ENCODE assay signal across 29 mouse cellular contexts in genomic region chr2:116639935-116640334, GRCm38 (mm10).
A peak's percentile ranks its signal among the peaks of the same experiment; 100 is the strongest.
DNase-seq lines count a peak whose midpoint lies in the region; ATAC-seq lines count a peak whose summit lies in the region.
"Had no signal": no experiment of that assay in that cellular context is flagged by ENCODE, and none has a peak within 500 bp of the region (broad histone marks: within the 10 kb centered on the region; RNA-seq: fewer than 3 reads in every experiment).

No protein-coding gene starts in this region.

- no peak overlapping the region for H3K27ac ChIP-seq in limb, embryonic 10.5 days
- H3K27ac ChIP-seq in limb, embryonic 13.5 days: no peak overlapping the region
- H3K27ac ChIP-seq in midbrain, embryonic 13.5 days: no peak overlapping the region
- no peak overlapping the region for H3K27ac ChIP-seq in heart, embryonic 11.5 days (ENCODE audit: low read depth, low read length)
- H3K27ac ChIP-seq: embryonic facial prominence, embryonic 10.5 days; embryonic facial prominence, embryonic 13.5 days; forebrain, embryonic 12.5 days; forebrain, embryonic 15.5 days; gastrocnemius, adult 2 months; heart, embryonic 15.5 days; hindbrain, embryonic 10.5 days; hindbrain, embryonic 13.5 days had no signal

- peak; percentile 89 for ATAC-seq in limb, embryonic 13.5 days (ENCODE audit: low FRiP score, low read depth)
- no peak for ATAC-seq in midbrain, embryonic 13.5 days
- no peak for ATAC-seq in heart, embryonic 11.5 days (replicated peaks; ENCODE audit: insufficient number of reproducible peaks, low FRiP score, low TSS enrichment)
- ATAC-seq: activated CD4-positive, CD25-positive, alpha-beta regulatory T cell, adult 4 months; forebrain, embryonic 15.5 days; hindbrain, embryonic 16.5 days; inflammation-experienced regulatory T-cells, adult 6 months; intestine, embryonic 16.5 days had no signal

- H3K4me2 ChIP-seq in limb, embryonic 13.5 days (replicated peaks): 0 out of 2 replicates have a peak overlapping the region, but pooled peaks have one; percentile 3
- H3K4me2 ChIP-seq in midbrain, embryonic 13.5 days (replicated peaks): no peak overlapping the region
- no peak overlapping the region for H3K4me2 ChIP-seq in heart, embryonic 11.5 days
- H3K4me2 ChIP-seq: embryonic facial prominence, embryonic 13.5 days; forebrain, embryonic 12.5 days; forebrain, embryonic 15.5 days; heart, embryonic 12.5 days; heart, embryonic 15.5 days; hindbrain, embryonic 13.5 days had no signal

- H3K4me3 ChIP-seq in limb, embryonic 10.5 days: no peak overlapping the region
- H3K4me3 ChIP-seq in limb, embryonic 13.5 days: no peak overlapping the region
- H3K4me3 ChIP-seq in midbrain, embryonic 13.5 days (replicated peaks): no peak overlapping the region
- no peak overlapping the region for H3K4me3 ChIP-seq in heart, embryonic 11.5 days (ENCODE audit: low read depth, low read length)
- H3K4me3 ChIP-seq: embryonic facial prominence, embryonic 10.5 days; embryonic facial prominence, embryonic 13.5 days; erythroblast, embryonic 14.5 days; forebrain, embryonic 12.5 days; forebrain, embryonic 15.5 days; gastrocnemius, adult 2 months; heart, embryonic 12.5 days; heart, embryonic 15.5 days; hindbrain, embryonic 10.5 days; hindbrain, embryonic 13.5 days had no signal

- WGBS in limb, embryonic 10.5 days: 42% methylated on average over 5 of the region's 5 CpGs
- WGBS in limb, embryonic 13.5 days: 8% methylated on average over 5 of the region's 5 CpGs
- 88% methylated on average over 5 of the region's 5 CpGs for WGBS in midbrain, embryonic 13.5 days
- WGBS in heart, embryonic 11.5 days (ENCODE audit: insufficient replicate concordance): 79% methylated on average over 5 of the region's 5 CpGs

- DNase-seq in embryo, embryonic 11 days: peak; percentile 3
- no peak for DNase-seq in embryo, embryonic 9.5 days (ENCODE audit: extremely low spot score)
- peak; percentile 39 for DNase-seq in limb, embryonic 10.5 days (ENCODE audit: low spot score)
- DNase-seq: adrenal gland, postnatal 10 days; adrenal gland, postnatal 36 days; cerebellum, adult 18-20 months; cerebellum, adult 9-10 months; cerebellum, postnatal 14 days; gastrocnemius, adult 2 months; gastrocnemius, postnatal 14 days; heart, adult 11 months; heart, postnatal 10 days; heart, postnatal 36 days had no signal

- H3K9me3 ChIP-seq in limb, embryonic 10.5 days (replicated peaks): no peaks in the 10 kb centered on the region
- no peaks in the 10 kb centered on the region for H3K9me3 ChIP-seq in limb, embryonic 13.5 days
- H3K9me3 ChIP-seq in midbrain, embryonic 13.5 days: no peaks in the 10 kb centered on the region
- no peaks in the 10 kb centered on the region for H3K9me3 ChIP-seq in heart, embryonic 11.5 days (replicated peaks; ENCODE audit: control insufficient read depth, low read length)
- H3K9me3 ChIP-seq: embryonic facial prominence, embryonic 10.5 days; embryonic facial prominence, embryonic 13.5 days; forebrain, embryonic 12.5 days; forebrain, embryonic 15.5 days; heart, embryonic 12.5 days; heart, embryonic 15.5 days; hindbrain, embryonic 10.5 days; hindbrain, embryonic 13.5 days had no signal

- no peaks in the 10 kb centered on the region for H3K36me3 ChIP-seq in limb, embryonic 10.5 days
- no peaks in the 10 kb centered on the region for H3K36me3 ChIP-seq in limb, embryonic 13.5 days
- H3K36me3 ChIP-seq in midbrain, embryonic 13.5 days: no peaks in the 10 kb centered on the region
- no peaks in the 10 kb centered on the region for H3K36me3 ChIP-seq in heart, embryonic 11.5 days (ENCODE audit: control insufficient read depth, insufficient read depth, low read length)
- H3K36me3 ChIP-seq: embryonic facial prominence, embryonic 10.5 days; embryonic facial prominence, embryonic 13.5 days; forebrain, embryonic 12.5 days; forebrain, embryonic 15.5 days; heart, embryonic 12.5 days; heart, embryonic 15.5 days; hindbrain, embryonic 10.5 days; hindbrain, embryonic 13.5 days had no signal

- H3K9ac ChIP-seq in limb, embryonic 13.5 days: no peak overlapping the region
- no peak overlapping the region for H3K9ac ChIP-seq in midbrain, embryonic 13.5 days (replicated peaks)
- no peak overlapping the region for H3K9ac ChIP-seq in heart, embryonic 11.5 days (ENCODE audit: low read depth, low read length)
- H3K9ac ChIP-seq: embryonic facial prominence, embryonic 13.5 days; forebrain, embryonic 12.5 days; forebrain, embryonic 15.5 days; heart, embryonic 12.5 days; heart, embryonic 15.5 days; hindbrain, embryonic 13.5 days had no signal

- peaks cover 35% of the 10 kb centered on the region; the same call in 1 of the 2 replicates for H3K27me3 ChIP-seq in limb, embryonic 10.5 days (ENCODE audit: low read depth, poor library complexity, severe bottlenecking)
- H3K27me3 ChIP-seq in limb, embryonic 13.5 days: peaks cover 33% of the 10 kb centered on the region
- no peaks in the 10 kb centered on the region for H3K27me3 ChIP-seq in midbrain, embryonic 13.5 days
- no peaks in the 10 kb centered on the region for H3K27me3 ChIP-seq in heart, embryonic 11.5 days (ENCODE audit: control insufficient read depth, insufficient read depth, low read length)
- H3K27me3 ChIP-seq: embryonic facial prominence, embryonic 13.5 days; forebrain, embryonic 12.5 days; forebrain, embryonic 15.5 days; heart, embryonic 12.5 days; heart, embryonic 15.5 days; hindbrain, embryonic 13.5 days had no signal

- peaks cover 11% of the 10 kb centered on the region for H3K4me1 ChIP-seq in limb, embryonic 10.5 days
- peaks cover 9% of the 10 kb centered on the region for H3K4me1 ChIP-seq in limb, embryonic 13.5 days
- no peaks in the 10 kb centered on the region for H3K4me1 ChIP-seq in midbrain, embryonic 13.5 days (replicated peaks)
- no peaks in the 10 kb centered on the region for H3K4me1 ChIP-seq in heart, embryonic 11.5 days (ENCODE audit: control insufficient read depth, insufficient read depth, low read length)
- H3K4me1 ChIP-seq: embryonic facial prominence, embryonic 10.5 days; embryonic facial prominence, embryonic 13.5 days; forebrain, embryonic 12.5 days; forebrain, embryonic 15.5 days; heart, embryonic 12.5 days; heart, embryonic 15.5 days; hindbrain, embryonic 10.5 days; hindbrain, embryonic 13.5 days had no signal
